Mouse (Mus musculus) mesoderm, embryonic 11.5 days (tissue): Measurements from ENCODE around the gene Klre1.

Experiments used
- DNase-seq: peaks from one replicate; pipeline ENCODE4 v3.0.0-alpha.2; 2012; ENCODE audit warnings: low read depth, low spot score

Klre1 gene

DNA sequence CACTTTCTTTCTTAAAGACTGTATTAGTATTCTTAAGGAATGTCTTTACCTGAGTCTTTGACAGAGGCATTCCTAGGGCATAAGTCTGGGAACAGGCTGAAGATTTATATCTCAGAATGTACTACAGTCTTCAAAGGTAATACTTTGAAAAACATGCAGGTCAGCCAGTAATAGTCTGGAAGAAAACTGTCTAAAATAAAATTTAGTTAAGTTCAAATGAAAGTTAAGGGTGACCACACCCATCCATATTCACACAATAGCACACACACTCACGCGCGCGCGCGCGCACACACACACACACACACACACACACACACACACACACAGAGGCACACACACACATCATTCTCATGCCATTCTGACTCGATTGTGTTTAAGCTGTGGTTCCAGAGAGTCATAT is at the start of gene Klre1:
TSS of gene Klre1 (plus strand) at position 301 of the 400 bp plus-strand sequence.
- DNase-seq, result no peak

DNA sequence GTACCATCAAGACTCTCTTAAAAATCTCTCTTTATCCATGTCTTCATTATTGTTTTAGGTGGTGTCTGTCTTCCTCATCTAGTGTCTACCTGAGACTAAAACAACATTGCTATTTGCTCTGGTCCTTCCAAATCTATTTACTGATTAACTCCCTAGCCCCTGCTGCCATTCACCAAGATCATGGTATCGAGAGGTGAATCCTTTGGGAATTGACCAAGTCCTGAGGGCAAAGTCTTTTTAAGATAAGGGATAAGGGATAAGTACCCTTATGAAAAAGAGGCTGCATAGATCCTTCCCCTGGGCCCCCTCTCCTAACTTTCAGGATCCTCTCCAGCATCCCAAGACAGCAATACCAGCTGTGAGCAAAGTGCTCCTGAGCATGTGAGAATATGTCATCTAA is 48.1 kb upstream of the Klre1 start:
- DNase-seq, result no peak

DNA sequence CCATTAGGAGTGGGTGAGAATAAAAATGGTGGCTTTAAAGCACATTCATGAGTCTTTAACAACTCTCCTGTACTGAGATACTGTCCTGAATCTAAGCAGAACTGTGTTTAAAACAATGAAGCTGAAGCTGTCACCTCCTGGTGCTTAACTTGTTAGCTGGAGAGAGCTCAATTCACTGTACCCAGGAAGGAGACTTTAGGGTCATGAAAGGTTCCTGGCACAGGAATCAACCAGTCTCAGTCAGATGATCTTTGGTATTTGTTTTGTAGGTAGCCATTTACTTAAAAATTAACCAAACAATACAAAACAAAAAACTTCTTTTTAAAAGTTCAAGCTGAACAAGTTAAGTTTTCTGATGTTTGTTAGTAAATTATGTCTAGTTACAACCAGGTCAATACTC is 47.4 kb upstream of the Klre1 start:
- no peak for DNase-seq

DNA sequence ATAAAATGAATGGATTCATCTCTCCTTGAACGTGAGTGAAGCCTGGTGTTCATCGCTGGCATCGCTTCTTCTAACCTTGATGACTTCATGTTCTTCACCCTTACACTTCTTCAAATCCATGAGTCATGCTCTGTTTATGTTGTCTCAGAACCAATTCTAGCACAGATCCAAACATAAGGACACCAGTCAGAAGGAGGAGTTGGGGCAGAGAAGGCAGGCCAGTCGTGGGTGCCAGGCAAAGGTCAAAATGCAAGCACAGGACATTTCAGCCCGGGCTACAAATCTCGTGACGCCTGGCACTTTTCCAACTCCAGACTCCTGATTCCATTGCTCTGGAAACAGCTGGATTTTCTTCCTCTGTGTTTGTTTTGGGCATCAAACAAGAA is 45.2 kb upstream of the Klre1 start:
- DNase-seq, result peak; percentile 48

DNA sequence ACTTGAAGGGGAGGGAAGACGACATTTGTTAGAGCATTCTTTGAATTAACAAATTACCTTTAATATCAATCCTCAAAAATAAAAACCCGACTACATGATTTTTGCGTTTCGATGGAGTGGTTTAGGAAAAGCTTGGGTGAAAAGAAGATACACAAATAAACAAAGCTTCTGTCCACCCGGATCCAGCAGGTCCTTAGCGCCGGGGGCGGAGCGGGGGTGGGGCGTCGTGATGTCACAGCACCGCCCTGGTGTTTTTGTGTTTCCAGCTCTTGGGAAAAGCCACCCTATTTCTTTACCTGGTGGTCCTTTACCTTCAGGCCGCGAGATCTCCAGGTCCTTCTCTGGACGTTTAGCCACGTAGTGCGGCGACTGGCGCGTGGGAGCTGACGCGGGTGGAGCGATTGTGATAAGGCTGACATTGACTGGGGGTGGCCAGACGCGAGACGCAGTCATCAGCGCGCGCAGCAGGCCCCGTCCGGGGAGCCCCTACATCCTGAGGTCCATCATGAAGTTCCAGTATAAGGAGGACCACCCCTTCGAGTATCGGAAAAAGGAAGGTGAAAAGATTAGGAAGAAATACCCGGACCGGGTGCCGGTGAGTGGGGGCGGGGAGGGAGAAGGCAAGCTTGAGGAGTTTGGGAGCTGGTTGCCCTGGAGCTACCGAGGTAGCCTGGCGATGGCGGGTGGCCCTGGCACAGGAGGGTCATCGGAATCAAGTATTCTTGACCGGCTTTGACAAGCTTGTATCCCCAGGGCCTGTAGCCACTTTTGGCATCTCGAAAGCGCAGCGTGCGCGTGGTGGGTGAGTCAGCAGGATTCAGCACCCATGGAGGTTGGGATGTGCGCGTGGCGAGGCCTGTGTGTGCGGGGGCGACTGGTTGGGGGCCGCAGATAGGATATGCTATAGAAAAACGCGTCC is 44.5 kb upstream of the Klre1 start, which contains the start of gene Gabarapl1:
TSS of gene Gabarapl1 (plus strand) at position 219 of the 919 bp plus-strand sequence.
- DNase-seq, result peak; percentile 74

DNA sequence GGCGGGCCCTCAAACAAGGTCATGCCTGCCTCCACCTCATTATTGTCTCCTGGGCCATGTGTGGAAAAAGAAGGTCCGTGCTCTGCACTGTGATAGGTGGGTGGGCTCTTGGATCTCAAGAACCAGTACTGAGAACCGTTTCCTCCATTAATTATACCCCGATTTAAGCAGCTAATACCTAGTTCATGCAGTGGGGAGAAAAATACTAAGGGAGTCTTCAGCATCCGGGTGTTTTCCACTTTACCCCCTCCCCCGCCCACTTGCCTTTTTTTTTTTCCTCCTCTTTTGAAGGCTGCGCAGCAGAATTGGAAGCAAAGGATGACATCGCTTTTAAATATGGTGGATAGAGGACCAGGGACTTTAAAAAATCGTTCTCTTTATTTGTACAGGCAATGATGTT is 43.6 kb upstream of the Klre1 start:
- DNase-seq, result no peak

DNA sequence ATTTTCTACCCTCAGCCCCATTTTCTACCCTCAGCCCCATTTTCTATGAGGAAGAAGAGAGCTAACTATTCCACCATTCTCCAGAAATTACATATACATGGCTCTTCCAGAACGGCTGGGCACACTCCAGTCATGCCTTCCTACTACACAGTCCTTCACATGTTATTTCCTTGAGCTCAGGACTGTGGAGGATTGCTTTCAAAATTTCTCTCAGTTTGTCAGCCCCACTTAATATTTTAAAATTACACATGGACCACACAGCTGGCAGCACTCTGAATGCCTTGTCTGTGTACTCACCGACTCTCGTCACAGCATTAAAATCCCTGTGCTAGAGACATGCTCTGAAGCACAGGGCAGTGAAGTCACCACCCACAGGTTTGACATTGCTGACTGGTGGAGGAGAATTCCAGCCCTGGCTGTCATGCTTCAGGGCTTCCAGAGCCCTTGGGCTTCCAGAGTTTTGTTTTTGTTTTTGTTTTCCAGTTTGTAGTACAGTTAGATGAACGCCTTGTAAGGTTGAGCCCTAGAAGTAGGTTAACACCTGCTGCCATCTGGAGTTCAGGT is 43.0 kb upstream of the Klre1 start:
- no peak for DNase-seq

DNA sequence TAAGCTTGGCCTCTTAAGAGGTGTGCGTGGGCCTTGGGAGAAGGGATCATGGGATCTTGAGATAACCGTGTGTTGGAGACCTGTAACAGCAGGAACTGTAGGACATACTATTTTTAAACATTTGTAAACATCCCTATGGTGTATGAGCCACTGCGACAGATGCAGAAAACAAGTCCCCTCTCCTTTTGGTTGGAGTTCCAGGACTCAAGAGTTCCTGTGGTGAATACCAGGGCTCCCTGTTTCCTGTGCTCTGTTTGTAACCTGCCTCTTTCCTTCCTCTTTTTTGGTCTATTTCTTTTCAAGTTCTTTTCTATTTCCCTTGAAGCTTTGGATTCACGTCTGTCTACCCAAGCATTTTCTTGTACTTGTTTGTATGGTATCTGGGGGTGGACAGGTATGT is 42.0 kb upstream of the Klre1 start:
- DNase-seq, result no peak

DNA sequence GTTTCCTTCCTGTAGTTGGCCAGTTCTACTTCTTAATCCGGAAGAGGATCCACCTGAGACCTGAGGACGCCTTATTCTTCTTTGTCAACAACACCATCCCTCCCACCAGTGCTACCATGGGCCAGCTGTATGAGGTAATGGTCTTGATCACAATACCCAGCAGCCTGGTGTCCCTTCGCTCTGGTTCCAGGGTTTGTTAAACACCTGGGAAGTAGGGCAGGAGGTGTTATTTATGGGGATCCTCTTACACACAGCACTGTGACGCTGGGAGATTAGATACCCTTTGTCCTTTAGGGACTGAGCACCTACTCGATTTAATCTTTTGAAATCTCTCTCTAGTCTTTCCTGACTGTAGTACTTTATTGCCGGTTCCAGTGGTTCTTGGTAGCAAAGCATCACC is 39.1 kb upstream of the Klre1 start:
- DNase-seq, result no peak

DNA sequence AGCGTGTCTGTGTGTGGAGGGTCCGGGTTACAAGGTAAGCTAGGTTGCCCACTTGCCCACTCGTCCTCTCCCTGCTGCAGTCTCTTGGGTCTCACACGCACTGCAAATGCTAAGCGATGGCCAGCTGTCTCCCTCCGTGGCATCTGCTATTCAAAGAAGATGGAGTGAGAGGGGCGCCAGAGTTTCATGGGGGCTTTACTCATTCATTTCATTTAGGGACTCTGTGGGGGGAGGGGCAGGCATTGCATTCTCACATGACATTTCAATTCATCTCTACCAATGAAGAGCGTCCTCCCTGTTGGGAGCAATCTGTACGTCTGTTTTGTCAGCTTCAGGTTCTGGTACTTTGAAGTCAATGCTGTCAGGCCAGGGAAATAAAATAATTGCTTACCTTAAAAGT is 35.8 kb upstream of the Klre1 start:
- DNase-seq, result no peak

DNA sequence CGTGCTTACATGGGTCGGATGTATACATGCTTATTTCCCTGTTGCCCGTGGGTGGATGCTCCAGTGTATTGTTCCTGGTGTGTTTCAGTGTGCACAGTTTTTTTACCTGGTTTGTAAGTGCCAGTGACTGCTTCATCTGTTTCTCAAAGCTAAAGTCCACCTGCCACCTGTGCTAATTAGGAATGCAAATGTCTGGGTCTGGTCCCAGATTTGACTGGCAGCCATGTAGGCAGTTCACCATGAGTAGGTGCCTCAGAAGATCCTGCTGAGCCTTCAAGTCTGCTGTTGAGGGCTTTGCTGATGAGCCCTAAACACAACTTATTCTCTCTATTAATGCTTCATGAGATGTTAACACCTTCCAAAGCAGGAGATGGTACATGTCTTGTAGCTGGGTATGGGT is 35.2 kb upstream of the Klre1 start:
- no peak for DNase-seq

DNA sequence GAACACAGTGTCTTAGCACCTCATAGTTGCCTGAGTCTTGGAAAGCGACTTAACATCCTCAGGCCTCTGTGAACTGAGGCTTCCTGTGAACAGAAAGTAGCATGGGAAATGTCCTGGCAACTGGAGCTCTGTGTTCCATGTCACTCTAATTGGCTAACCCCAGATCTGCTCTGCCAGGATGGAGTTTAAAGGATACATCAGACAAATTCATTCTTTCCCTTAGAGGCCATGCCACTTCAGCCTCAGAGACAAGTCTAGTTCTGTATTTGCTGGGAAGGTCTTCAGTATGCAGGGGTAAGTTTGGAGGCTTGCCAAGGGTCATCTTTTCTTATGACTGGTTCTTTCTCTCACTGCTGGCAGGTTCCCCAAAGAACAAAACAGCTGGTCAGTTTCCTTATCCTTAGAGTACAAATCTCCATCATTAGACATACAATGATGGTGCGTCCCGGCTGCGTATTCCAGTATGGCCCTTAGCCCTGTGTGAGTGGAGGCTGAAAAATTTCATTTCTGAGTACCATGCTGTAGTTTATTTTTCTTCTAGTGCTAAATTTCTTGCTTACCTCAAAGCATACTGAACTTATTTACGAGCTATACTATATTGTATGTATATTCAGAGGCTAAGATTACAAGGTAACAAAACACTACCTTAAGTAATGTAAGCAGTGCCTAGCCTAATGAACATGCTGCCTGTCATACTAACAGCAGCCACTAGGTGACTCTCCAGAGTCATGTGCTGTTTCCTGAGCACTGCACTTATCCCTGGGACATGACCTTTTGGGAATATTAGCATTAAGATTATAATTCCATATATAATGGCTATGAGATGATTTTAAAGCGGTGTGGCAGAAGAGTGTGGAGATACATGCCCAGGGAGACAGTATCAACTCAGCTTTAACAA is 33.7 kb upstream of the Klre1 start:
- peak; percentile 70 for DNase-seq

DNA sequence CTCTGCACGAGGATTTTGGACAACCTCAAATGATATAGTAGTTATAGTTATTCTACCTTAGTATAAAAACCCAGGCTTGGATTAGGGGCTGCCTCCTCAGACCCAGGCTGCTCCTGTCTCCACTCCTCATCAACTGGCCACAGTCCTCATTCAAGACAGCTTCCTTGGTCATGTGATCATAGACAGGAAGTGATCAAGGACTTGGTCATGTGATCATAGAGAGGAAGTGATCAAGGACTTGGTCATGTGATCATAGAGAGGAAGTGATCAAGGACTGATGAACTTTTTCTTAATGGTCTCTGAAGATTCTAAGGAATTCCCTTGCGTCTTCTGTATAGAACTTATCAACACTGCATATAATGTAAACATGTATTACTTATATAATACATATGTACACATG is 30.4 kb upstream of the Klre1 start:
- DNase-seq, result no peak

DNA sequence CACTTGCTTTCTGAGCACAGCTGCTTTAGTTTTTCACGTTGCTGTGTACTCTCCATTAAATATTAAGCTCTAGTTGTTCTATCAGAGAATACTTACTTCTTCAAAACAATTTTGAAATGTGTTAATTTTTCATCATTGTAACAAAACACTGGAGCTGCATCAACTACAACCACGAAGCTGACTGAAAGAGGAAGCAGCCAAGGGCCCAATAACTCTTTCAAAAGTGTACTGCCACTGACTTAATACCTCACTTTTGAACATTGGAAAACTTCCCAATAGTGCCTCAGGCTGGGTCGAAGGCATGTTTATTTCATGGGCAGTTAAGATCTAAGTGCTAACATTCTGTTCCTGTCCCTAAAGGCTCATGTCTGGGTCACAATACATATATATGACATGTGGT is 29.7 kb upstream of the Klre1 start:
- DNase-seq, result no peak

DNA sequence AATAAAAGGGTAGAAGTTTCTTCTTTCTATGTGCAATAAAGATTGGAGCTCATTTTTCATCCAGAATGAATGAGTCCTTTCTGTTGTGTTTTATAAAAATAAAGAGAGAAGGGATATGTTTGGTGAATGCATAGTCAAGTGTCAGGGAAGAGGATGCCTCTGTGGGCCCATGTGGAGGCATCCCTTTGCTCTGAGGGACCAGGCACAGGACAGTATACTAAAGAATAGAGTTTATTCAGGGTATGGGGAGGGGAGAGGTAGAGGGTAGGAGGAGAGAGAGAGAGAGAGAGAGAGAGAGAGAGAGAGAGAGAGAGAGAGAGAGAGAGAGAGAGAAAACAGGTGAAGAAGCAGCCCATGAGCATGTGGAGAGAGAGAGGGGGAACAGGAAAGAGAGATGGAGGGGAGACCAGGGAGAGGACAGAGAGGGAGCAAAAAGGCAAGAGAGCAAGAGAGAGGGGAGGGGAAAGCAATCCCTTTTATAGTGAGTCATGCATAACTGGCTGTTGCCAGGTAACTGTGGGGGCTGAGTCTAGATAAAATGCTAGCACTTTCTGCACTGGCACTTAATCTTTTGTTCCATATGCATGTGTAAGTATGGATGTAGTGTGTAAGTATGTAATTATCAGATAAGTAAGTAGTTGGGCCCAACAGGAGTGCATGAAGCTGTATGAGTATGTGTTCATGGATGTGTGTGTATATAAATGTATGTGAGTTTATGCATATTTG is 20.2 kb upstream of the Klre1 start:
- DNase-seq, result no peak

DNA sequence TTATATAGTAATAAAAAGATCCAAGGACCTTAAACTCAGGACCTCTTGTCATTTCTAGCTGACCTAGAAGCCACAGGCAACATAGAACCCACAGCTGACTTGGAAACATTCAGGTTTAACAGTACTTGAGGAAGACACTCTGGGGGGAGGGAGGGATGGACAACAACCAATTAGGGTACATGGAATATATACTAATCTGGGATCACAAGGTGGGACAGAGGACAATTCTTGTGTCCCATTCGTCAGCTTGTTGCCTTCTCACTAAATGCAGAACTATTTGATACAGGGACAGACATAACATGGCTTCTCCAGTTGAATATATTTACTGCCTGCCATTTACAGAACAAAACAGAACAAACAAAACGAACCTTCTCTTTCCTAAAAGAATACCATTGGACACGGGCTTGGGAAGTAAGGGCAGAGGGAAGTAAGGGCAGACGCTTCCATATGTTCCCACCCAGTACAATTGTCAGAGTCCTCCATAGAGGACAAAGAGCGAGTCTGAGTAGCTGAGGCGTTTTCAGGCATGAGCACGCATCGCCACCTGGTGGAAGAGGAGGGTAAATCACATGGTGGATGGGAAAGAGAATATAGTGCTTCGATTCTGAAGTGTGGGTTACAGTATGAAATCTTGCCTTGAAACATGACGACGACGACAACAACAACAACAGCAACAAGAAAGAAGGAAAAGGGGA is 18.6 kb upstream of the Klre1 start:
- peak; percentile 77 for DNase-seq

DNA sequence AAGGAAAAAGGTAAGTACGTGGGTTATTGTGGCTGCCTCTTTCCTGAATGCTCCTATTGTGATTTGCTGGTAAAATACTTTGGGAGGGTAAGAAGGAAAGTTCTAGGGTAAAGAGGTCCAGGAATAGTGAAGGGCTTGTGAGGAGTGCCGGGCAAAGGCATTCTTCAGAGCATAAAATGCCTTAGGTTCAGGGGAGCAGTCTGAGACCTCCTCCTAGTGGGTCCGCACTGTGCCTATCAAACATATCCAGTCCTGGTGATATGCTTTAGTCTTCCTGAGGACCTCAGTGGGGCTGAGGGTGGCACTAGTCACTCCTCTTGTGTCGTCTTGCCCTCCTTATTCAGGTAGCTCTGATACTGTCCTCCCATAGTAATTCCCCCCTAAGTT is 18.1 kb upstream of the Klre1 start:
- DNase-seq, result no peak

DNA sequence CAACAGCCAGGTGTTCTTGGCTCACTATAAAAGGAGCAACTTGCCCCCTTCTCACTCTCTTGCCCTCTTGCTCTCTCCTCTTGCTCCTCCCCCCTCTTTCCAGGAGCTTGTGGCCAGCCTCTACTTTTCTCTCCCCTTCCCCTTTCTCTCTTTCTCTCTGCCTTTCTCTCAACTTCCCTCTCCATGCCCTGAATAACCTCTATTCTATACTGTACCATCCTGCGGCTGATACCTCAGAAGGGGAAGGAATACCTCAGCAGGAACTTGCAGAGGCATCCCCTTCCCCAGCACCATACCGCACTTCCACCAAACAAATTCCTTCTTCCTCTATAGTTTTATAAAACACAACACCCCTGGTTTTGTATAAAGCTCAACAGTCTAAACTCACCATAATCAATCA is 12.4 kb upstream of the Klre1 start:
- DNase-seq, result no peak

DNA sequence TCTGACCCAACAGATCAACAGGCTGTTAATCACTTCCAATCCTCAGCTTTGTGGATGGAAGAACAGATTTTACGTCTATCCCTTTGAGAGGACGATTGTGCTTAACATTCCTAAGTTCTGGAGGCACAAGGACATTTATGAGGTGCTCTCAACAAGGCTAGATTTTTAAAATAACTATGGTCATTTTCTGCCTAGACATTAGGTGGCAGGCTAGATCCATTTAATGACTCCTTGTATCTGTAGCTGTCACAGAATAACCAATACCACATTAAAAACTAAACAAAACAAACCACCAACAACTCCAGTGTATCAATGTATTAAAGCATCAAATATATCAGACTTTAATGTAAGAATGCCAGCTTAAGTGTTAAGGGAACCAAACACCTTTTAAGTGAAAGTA is 2.4 kb upstream of the Klre1 start:
- DNase-seq, result no peak

DNA sequence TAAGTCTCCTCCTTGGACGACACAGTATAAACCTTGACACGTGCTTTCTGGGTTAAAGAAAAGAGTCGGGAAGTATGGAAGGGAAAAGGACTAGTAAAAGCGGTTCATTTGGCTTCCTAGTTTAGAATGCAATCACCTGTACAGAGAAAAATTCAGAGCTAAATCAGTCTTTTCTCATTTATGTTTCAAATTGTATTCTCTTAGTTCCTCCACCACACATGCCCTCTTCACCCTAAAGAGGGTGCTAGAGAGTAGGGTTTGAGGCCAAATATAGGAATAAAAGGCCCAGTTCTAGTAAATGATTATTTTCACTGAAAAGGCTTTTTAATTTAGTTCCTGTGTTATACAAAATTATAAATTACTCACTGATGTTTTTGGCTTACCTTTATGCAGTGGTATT is 3.6 kb downstream of the Klre1 start:
- no peak for DNase-seq

DNA sequence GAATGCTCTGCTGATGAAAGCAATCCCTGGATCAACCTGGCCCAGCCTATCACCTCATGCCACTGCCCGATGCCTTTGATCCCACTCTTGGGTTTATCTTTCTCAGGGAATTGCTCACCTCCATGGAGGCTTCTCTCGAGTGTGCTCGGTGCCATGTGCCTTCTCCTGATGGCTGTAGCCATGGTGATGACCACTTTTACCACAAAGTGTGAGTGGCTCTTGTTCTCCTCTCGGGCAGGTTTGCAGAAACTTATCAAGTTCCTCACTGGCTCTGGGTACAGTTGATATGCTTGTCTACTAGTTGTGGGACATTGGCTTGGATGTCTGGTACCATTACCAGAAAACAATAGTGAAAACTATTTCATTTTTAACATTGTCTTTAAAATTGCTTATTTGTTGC is 4.2 kb downstream of the Klre1 start:
- DNase-seq, result no peak
